Mouse (Mus musculus): ENCODE measurements around the gene Repin1. TPM values are rescaled to one million over a fixed set of nuclear protein-coding genes. Genes with fewer than 3 reads are reported as not detected.

Gene Repin1
- total RNA-seq (2014; rRNA removed; ENCODE audit: low replicate concordance) = 49.7 and 50.3 TPM in 2 replicates
- 16.6 and 17.5 TPM in 2 replicates for polyA plus RNA-seq (2015; fragmentation: Nextera tagmentation; extraction: Ambion mirVana)

DNA sequence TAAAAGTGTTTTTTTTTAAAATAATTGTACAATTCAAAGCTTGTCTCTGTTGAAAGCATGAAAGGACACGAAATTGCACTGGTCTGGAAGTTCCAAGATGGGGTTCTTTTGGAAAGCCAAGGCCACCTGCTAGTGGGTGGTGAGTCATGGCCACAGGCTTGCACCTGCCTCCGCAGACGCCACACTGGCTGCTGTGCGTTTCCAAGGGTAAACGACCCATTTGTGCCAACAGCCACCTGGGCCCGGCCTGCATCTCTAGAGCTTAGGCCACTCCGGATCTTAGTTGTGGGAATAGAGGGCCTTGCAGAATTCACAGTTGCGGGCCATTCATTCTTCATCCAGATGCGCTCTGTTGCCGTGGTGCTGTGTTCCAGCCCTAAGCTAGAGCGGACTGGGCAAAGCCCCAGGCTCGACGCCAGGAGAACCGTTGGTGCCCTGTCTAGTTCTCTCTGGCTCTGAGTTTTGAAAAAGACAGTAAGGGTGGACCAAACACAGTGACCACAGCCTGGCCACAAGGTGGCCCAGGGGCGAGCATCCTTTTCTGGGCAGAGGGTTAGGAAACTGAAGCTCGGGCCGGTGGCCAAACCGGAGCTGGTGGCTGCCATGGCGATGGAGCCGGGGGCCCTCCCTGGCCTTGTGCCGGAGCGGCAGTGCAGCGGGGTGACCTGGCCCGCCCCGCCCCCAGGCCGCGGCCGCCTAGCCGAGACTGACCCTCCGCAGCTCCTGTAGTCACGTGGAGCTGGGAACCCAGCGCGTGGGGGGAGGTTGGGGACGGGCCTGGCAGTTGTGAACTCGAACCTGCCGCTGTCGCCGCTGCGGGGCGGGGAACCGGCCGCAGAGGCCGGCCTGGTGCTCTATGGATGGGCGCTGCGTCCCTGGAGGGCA lies at the start of gene Repin1, which contains the start of gene Gm44965:
TSS of gene Repin1 (plus strand) at position 726 of the 885 bp plus-strand sequence.
TSS of gene Gm44965 (plus strand) at position 784 of the 885 bp plus-strand sequence.
- peak within 1 kb of the TSS; percentile 78 for H3K9ac ChIP-seq (replicated peaks; ENCODE audit: low read depth, low read length)
- peak; percentile 86 for DNase-seq (ENCODE audit: low spot score)
- peak within 1 kb of the TSS; percentile 90 for H3K27ac ChIP-seq (ENCODE audit: low read depth)
- WGBS = 8% methylated on average over 45 of the region's 45 CpGs
- peak; percentile 94 for ATAC-seq (ENCODE audit: insufficient read depth, low read depth)
- H3K27me3 ChIP-seq (ENCODE audit: control insufficient read depth, insufficient read depth, low read length) = no peaks in the 10 kb centered on the region
- H3K36me3 ChIP-seq (replicated peaks; ENCODE audit: control insufficient read depth, insufficient read depth, low read length) = peaks cover 27% of the 10 kb centered on the region
- 0 out of 2 replicates have a peak, but pooled peaks cover 7% of the 10 kb centered on the region for H3K9me3 ChIP-seq (replicated peaks; ENCODE audit: control insufficient read depth, low read length)
- peak within 1 kb of the TSS; percentile 89 for H3K4me2 ChIP-seq (ENCODE audit: low read depth, low read length)
- peak within 1 kb of the TSS; percentile 69 for H3K4me3 ChIP-seq (ENCODE audit: low read depth, low read length)
- peaks cover 30% of the 10 kb centered on the region for H3K4me1 ChIP-seq (ENCODE audit: control insufficient read depth, insufficient read depth)
- TF ChIP-seq EP300 (IDR thresholded peaks at IDR 0.05; ENCODE audit: low read depth) (peak; percentile 94), CTCF (IDR thresholded peaks at IDR 0.05; ENCODE audit: low read depth) (peak; percentile 29; the same call in 1 of the 2 replicates)

DNA sequence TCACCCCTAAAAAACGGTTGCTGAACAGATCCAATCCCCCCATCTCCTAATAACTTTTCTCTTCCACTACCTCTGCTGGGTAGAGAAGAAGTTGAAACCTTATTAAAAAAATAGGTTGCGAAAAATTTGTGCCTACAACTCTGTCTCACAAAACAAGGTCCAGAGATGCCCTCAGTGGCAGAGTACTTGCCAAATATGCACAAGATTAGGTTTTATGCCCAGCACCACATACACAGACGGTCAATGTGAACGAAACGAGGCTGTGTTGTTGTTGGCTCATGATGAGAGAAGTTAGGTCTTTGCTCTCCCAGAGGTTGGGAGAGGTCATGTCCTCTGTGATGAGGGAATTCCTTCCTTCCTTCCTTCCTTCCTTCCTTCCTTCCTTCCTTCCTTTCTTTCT lies 48.4 kb upstream of the Repin1 start:
- no peaks in the 10 kb centered on the region for H3K36me3 ChIP-seq (replicated peaks; ENCODE audit: control insufficient read depth, insufficient read depth, low read length)
- ATAC-seq (ENCODE audit: insufficient read depth, low read depth) (no peak), DNase-seq (ENCODE audit: low spot score) (no peak)
- H3K27ac ChIP-seq (ENCODE audit: low read depth) = no peak overlapping the region
- H3K4me1 ChIP-seq (ENCODE audit: control insufficient read depth, insufficient read depth) = no peaks in the 10 kb centered on the region
- H3K9me3 ChIP-seq (replicated peaks; ENCODE audit: control insufficient read depth, low read length) = no peaks in the 10 kb centered on the region
- H3K4me2 ChIP-seq (ENCODE audit: low read depth, low read length) = no peak overlapping the region
- H3K27me3 ChIP-seq (ENCODE audit: control insufficient read depth, insufficient read depth, low read length) = no peaks in the 10 kb centered on the region
- 55% methylated on average over 5 of the region's 5 CpGs for WGBS
- no peak overlapping the region for H3K4me3 ChIP-seq (ENCODE audit: low read depth, low read length)
- TF ChIP-seq CTCF (IDR thresholded peaks at IDR 0.05; ENCODE audit: low read depth) = no peak
- no peak overlapping the region for H3K9ac ChIP-seq (replicated peaks; ENCODE audit: low read depth, low read length)

DNA sequence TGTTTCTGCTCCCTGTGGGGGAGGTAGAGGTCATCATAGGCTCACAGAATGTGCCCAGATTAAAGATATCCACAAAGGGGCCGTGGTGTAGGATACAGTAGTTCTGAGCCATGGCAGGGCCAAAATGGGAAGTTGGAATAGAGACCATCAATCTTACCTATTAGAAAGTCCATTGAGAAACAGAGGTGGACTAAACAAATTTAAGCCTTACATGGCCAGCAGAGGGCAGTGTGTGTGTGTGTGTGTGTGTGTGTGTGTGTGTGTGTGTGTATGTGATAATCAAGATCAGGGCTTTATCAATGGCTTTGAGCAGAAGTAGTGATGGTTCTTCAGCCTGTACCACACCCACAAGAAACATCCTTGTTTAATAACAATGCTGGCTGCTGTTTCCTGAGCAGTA lies 47.4 kb upstream of the Repin1 start:
- Histone ChIP-seq H3K4me3 (ENCODE audit: low read depth, low read length) (no peak overlapping the region), H3K9ac (replicated peaks; ENCODE audit: low read depth, low read length) (no peak overlapping the region), H3K36me3 (replicated peaks; ENCODE audit: control insufficient read depth, insufficient read depth, low read length) (no peaks in the 10 kb centered on the region), H3K27me3 (ENCODE audit: control insufficient read depth, insufficient read depth, low read length) (no peaks in the 10 kb centered on the region), H3K27ac (ENCODE audit: low read depth) (no peak overlapping the region), H3K4me1 (ENCODE audit: control insufficient read depth, insufficient read depth) (no peaks in the 10 kb centered on the region), H3K4me2 (ENCODE audit: low read depth, low read length) (no peak overlapping the region), H3K9me3 (replicated peaks; ENCODE audit: control insufficient read depth, low read length) (no peaks in the 10 kb centered on the region)
- ATAC-seq (ENCODE audit: insufficient read depth, low read depth) (no peak), DNase-seq (ENCODE audit: low spot score) (no peak)
- TF ChIP-seq EP300 (IDR thresholded peaks at IDR 0.05; ENCODE audit: low read depth) (no peak), CTCF (IDR thresholded peaks at IDR 0.05; ENCODE audit: low read depth) (peak; percentile 65)
- 26% methylated on average over 1 of the region's 1 CpGs for WGBS

DNA sequence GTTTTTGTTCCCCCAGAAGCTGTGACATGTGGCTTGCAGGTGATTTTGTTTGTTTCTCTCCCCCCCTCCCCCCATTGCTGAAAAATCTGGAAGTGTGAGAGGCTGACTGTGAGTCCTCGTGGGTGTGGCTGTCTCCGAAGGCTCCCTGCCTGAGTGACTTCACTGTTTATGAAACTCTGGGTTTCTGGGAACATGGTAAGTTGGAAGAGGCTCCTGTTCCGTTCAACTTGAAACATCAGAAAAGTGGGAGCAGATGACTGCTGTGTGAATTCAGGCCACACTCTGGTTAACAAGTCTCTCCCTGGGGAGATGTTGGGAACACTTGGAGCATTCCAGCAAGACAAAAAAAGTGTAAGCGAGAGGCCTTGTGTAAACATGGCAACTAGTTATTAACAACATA lies 46.8 kb upstream of the Repin1 start:
- no peaks in the 10 kb centered on the region for H3K9me3 ChIP-seq (replicated peaks; ENCODE audit: control insufficient read depth, low read length)
- no peaks in the 10 kb centered on the region for H3K4me1 ChIP-seq (ENCODE audit: control insufficient read depth, insufficient read depth)
- H3K4me3 ChIP-seq (ENCODE audit: low read depth, low read length) = no peak overlapping the region
- DNase-seq (ENCODE audit: low spot score) (no peak), ATAC-seq (ENCODE audit: insufficient read depth, low read depth) (no peak)
- H3K36me3 ChIP-seq (replicated peaks; ENCODE audit: control insufficient read depth, insufficient read depth, low read length) = no peaks in the 10 kb centered on the region
- TF ChIP-seq CTCF (IDR thresholded peaks at IDR 0.05; ENCODE audit: low read depth) = no peak
- no peak for TF ChIP-seq EP300 (IDR thresholded peaks at IDR 0.05; ENCODE audit: low read depth)
- no peaks in the 10 kb centered on the region for H3K27me3 ChIP-seq (ENCODE audit: control insufficient read depth, insufficient read depth, low read length)
- WGBS = 52% methylated on average over 4 of the region's 4 CpGs
- no peak overlapping the region for H3K27ac ChIP-seq (ENCODE audit: low read depth)
- H3K4me2 ChIP-seq (ENCODE audit: low read depth, low read length) = no peak overlapping the region
- no peak overlapping the region for H3K9ac ChIP-seq (replicated peaks; ENCODE audit: low read depth, low read length)

DNA sequence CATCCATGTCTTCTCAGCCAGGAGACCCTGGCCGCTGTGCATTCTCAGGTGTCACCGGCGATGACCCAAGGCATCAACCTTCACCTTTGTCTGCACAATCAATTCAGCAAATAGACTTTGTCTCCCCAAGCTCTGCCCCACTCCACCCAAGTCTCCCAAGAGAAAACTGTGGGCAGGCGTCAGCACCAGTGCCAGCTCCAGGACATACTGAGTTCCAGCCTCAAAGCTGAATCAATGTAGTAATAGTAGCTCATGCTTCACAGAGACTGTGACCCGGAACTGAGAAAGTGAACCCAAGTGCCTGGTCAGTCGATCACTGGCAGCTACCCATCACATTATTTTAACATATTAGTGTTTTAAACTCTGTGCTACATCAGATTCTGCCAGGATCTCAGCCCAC lies 45.4 kb upstream of the Repin1 start:
- 80% methylated on average over 6 of the region's 6 CpGs for WGBS
- DNase-seq (ENCODE audit: low spot score) (no peak), ATAC-seq (ENCODE audit: insufficient read depth, low read depth) (no peak)
- no peaks in the 10 kb centered on the region for H3K27me3 ChIP-seq (ENCODE audit: control insufficient read depth, insufficient read depth, low read length)
- H3K4me2 ChIP-seq (ENCODE audit: low read depth, low read length) = no peak overlapping the region
- TF ChIP-seq EP300 (IDR thresholded peaks at IDR 0.05; ENCODE audit: low read depth) (no peak), CTCF (IDR thresholded peaks at IDR 0.05; ENCODE audit: low read depth) (no peak)
- H3K36me3 ChIP-seq (replicated peaks; ENCODE audit: control insufficient read depth, insufficient read depth, low read length) = no peaks in the 10 kb centered on the region
- H3K9me3 ChIP-seq (replicated peaks; ENCODE audit: control insufficient read depth, low read length) = no peaks in the 10 kb centered on the region
- no peak overlapping the region for H3K27ac ChIP-seq (ENCODE audit: low read depth)
- H3K4me1 ChIP-seq (ENCODE audit: control insufficient read depth, insufficient read depth) = no peaks in the 10 kb centered on the region
- no peak overlapping the region for H3K4me3 ChIP-seq (ENCODE audit: low read depth, low read length)
- no peak overlapping the region for H3K9ac ChIP-seq (replicated peaks; ENCODE audit: low read depth, low read length)

Data from heart, postnatal 0 days (tissue).